Mouse (Mus musculus) heart, adult 9 months (tissue): ENCODE measurements around the gene Gtf2f2.
"Not testable (repeated sequence)": the region's sequence is repeated elsewhere in the genome, so short reads cannot be mapped to it uniquely, and the experiment has no call there.

Source experiments
- DNase-seq, 2 experiments: peaks; one replicate each; pipeline ENCODE4 v3.0.0; 2022; ENCODE audit warnings: low spot score in 2 of 2

Gene Gtf2f2

GRCm38 (mm10) chr14:75912665-75913064, 98.0 kb downstream of the Gtf2f2 start:
- DNase-seq, result no peak

DNA sequence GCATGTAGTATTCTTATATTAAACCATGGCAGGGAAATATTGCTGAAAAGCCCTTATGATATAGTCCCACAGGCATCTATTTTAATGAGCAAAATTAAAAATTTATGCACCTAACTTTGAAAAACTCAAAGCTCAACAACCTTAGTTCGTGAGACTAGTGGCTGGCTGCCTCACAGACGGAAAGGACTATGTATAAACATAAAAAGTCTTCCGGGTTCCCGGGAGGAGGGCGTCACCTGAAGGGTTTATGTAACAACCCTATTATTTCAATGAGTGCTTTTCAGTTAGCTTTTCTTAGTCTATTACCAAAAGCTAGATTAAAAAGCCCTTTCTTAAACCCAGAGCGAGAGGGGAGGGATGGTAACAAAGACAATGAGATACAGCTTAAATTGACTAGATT, 98.7 kb downstream of the Gtf2f2 start:
- no peak for DNase-seq

DNA sequence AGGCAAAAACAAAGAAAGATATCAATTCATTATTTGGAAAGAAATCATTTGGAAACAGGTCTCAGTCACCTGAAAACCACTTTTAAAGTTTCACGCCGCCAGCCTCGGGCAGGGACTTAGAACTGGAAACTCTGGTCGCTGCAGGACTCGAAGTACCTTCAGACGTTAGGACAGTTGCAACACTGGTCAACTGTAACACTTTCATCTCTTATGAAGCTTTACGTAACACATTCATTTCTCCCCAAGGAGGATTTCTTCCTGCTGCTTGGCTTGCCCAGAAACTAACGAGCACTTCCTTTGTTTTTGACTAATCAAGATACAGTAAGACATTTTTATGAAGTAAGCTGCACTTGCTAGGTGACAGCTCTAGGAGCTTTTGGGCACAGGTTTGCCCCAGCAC, 103.7 kb downstream of the Gtf2f2 start:
- no peak for DNase-seq

- no peak for DNase-seq
These were observed 105.7 kb downstream of the Gtf2f2 start for GRCm38 (mm10) chr14:75904972-75905371.

DNA sequence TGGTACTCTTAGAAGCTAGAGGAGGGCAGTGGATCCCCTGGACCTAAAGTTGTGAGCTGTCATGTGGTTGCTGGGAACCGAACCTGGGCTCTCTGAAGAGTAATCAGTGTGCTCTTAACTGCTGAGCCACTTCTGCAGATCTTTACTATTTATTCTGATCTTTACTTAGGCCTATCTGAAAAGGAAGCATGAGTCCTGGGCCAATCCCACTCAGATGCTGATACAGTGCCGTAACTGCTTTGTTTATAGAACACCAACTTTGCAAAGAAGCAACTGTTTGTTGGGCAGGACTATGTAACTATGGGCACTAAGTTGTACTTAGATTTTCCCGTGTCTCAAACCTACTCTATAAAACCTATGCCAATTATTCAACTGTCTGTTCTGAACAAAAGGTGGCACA, 107.5 kb downstream of the Gtf2f2 start:
- DNase-seq, result no peak

- DNase-seq, result no peak
These were observed 108.7 kb downstream of the Gtf2f2 start for GRCm38 (mm10) chr14:75902013-75902412.

DNA sequence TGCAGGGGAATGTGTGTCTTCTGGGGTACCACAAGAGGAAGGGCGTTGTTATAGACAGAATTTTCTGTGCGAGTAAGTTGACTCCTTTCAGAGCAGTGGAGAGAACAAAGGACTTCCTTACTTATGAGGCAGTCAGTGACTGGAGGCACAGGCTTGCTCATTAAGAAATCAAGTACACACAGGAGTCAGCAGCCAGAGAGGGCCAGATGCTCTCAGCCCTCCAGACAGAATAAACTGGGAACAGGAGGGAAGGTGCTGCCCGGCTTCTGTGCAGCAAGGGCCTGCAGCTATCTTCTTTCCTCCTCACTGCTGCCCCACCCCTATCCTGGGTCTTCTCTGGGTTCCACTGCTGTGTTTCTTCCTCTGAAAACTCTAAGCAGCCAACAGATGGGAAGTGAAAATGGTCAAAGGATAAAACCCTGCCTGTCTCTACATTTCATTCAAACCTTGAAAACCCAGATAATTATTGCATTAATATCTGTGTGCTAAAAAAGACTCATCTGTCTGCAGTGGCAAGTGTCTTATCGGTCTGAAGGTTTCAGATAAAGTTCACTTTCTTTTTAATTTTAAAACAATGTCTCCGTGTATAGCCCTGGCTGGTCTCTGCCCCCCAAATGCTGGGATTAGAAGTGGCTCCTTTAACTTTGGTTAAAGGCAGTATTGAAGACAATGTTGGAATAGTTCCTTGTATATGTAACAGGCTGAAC, 109.7 kb downstream of the Gtf2f2 start:
- DNase-seq, result no peak

DNA sequence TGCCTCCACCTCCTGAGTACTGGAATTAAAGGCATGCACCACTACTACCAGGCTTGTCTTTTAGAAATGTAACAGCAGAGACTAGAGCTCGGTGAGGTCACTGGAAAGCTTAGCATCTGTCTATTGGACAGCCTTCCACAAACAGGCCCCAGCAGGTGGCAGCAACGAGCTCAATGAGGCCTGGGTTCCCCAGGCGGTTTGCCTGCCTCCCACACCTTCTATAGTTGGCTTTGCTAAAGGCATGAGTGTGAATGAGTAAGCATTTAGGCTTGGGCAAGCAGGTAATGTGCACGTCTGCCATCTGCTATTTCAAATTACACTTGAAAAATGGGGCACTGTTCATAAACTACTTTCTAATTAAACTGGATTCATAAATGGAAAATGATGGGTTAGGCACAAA, 111.1 kb downstream of the Gtf2f2 start:
- peak; percentile 27 to 57 for DNase-seq

DNA sequence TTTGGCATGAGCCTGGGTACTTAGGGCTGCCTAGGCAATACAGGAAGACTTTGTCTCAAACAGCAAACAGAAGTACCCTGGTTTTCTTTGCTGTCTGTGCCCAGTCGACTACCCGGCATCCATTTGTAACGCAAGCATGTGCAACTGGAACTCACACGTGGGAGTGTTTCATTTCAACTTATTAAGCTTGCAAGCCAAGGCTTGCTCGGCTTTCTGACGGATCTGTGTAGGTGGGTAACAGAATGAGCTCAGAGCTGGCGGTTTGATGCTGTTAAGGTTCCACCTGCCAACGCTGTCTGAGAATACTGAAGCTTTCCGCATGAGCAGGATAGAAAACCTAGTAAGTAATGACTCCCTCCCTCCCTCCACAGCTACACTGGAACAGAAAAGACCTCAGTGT, 118.5 kb downstream of the Gtf2f2 start:
- DNase-seq, result no peak

DNA sequence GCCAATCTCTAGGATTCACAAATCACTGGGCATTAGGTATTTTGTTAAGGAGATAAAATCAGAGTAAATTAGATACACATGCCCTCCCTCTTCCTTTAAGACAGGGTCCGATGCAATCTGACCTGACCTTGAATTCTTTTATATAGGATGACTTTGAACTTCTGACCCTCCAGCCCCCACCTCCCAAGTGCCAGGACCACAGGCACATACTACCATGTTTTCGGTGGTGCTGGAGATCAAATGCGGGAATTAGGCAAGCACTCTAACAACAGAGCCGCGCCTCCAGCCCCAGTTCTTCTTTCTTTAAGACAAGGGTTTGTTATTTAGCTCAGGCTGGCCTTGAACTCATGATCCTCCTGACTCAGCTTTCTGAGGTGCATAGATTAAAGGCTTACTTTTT, 126.8 kb downstream of the Gtf2f2 start:
- no peak for DNase-seq

- no peak for DNase-seq
These were observed 127.3 kb downstream of the Gtf2f2 start for GRCm38 (mm10) chr14:75883330-75883729.

DNA sequence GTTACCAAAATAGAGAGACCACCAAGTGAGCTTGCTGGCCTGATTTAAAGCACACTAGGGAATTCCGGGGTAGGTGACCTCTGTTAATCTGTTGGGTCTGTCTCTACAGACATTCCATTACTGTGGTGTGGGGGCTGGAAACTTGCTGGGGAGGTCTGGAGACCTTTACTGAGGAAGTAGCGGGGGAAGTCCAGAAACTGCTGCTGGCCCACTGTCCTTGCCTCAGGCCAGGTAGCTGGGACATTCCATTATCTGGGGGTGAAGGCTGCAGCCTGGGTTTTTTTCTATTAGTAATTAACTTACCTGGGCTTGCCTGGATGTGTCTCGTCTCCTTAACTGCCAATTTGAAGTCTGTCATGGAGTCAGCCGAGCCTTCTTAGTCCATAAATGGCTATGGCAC, 128.8 kb downstream of the Gtf2f2 start:
- DNase-seq, result no peak

DNA sequence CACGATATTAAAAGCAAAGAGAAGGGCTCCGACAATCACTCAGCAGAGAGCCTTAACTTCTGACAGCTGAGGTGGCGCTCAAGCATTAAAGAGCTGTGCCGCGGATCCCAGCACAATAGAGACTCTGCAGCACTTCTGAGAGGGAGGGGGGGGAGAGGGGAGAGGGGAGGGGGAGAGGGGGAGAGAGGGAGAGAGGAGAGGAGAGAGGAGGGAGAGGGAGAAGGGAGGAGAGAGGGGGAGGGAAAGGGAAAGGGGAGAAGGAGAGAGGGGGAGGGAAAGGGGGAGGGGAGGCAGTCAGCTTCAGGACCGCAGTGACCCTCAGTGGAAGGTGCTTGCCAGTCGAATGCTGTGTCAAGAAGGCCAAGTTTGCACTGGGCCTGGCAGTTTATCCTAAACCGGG, 131.7 kb downstream of the Gtf2f2 start:
- DNase-seq, result no peak

- DNase-seq, result no peak
These were observed 133.4 kb downstream of the Gtf2f2 start for GRCm38 (mm10) chr14:75877297-75877696.

- DNase-seq, result peak; percentile 32 to 62
These were observed 134.2 kb downstream of the Gtf2f2 start for GRCm38 (mm10) chr14:75876320-75877043.

- no peak for DNase-seq
These were observed 137.1 kb downstream of the Gtf2f2 start for GRCm38 (mm10) chr14:75873612-75874011.

DNA sequence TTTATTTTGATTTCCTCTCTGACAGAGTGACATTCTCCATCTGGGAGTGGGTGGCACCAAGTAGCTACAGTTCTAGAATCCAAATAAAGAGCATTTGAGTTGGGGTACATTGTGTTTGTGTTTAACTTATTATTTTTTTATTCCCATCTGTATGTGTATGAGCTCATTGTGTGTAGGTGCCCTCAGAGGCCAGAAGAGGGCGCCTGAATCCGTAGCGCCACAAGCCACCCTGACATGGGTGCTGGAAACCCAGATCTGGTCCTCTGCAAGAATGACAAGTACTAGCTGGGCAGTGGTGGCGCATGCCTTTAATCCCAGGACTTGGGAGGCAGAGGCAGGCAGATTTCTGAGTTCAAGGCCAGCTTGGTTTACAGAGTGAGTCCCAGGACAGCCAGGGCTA, 138.9 kb downstream of the Gtf2f2 start:
- no peak for DNase-seq

GRCm38 (mm10) chr14:75871111-75871510, 139.6 kb downstream of the Gtf2f2 start:
- no peak for DNase-seq

DNA sequence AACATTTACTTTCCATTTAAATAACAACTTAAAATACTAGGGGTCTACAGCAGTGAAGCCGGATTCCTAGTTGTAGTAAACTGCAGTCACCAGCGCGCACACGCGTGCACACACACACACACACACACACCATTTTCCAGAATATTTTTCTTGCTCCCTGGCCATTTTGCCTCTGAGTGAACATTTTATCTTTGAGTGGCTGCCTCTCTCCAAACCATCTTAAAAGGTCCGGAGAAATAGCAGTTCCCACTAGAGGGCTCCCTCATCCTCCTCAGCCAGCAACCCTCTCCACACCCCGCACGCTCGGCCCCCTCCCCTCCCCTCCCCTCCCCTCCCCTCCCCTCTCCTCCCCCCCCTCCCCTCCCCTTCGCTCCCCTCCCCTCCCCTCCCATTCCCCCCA, 140.0 kb downstream of the Gtf2f2 start:
- peak in 1 of 2 experiments; percentile 43 for DNase-seq

- DNase-seq, result no peak
These were observed 140.8 kb downstream of the Gtf2f2 start for GRCm38 (mm10) chr14:75869769-75870363.

DNA sequence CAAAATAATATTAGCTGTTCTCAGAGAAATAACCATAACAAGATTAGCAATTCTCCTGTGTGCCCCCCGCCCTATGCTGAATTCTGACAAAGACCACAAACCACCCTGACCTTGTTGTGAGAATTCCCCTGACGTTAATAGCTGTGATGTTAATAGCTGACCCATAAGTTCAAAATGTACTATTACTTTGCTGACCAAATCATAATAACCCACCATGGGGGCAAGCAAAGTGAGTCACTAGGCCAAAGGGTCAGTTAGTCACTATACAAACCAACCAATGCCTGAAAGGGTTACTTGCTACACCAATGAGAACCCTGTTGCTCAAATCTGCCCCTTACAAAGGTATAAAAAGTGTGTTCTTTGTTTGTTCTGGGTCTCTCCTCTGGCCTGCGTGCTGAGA, 142.6 kb downstream of the Gtf2f2 start:
- DNase-seq, result not testable (repeated sequence)

GRCm38 (mm10) chr14:75866706-75867333, 143.8 kb downstream of the Gtf2f2 start:
- DNase-seq, result no peak
